Mouse (Mus musculus): Measurements from ENCODE around the gene Lpar5.

- no peak for TF ChIP-seq CTCF (IDR thresholded peaks at IDR 0.05; ENCODE audit: insufficient read depth, low read depth, low read length)
- TF ChIP-seq POLR2A (IDR thresholded peaks at IDR 0.05; ENCODE audit: insufficient read depth, low read depth, low read length) = no peak
These were observed 28.6 kb upstream of the Lpar5 start for GRCm38 (mm10) chr6:125039131-125039530.

All from olfactory bulb, adult 2 months (tissue).